Mouse (Mus musculus): ENCODE results near the gene Mapk6. TPM values are rescaled to one million over a fixed set of nuclear protein-coding genes. Genes with fewer than 3 reads are reported as not detected.
A peak's percentile ranks its signal among the peaks of the same experiment; 100 is the strongest.
"Not testable (repeated sequence)": the region's sequence is repeated elsewhere in the genome, so short reads cannot be mapped to it uniquely, and the experiment has no call there.

The Mapk6 gene
- 47.2 and 49.8 TPM in 2 replicates for polyA plus RNA-seq (2015; fragmentation: Nextera tagmentation; extraction: Ambion mirVana)

DNA sequence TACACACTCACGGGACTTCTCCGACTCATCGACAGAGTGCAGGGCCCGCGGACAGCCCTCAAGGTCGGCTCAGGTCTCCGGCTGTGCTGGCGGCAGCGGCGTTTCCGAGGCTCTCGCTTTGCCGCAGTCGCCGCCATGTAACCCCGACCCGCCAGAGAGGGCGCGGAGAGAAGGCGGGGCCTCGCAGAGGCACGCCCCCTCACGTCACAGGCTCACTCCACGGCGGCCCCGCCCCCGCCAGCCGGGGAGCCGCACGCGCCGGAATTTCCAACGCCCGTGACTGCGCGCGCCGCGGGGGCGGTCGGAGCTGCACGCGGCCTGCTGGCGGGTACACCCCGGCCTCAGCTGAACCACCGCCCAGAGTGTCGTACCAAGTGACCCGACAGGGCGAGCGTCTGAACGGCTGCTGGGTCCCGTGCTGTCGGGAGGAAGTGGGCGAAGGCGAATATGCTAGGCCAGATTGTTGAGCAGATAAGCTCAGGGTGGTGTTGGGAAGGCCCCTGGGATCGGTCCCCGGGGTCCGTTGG, at the start of gene Mapk6:
Gene Mapk6 (minus strand): TSS at position 154 of the 527 bp plus-strand sequence.
- peak; percentile 89 for ATAC-seq (ENCODE audit: extremely low read depth, insufficient number of reproducible peaks, low FRiP score, low TSS enrichment)
- Histone ChIP-seq H3K4me3 (peak within 1 kb of the TSS; percentile 92), H3K9ac (peak within 1 kb of the TSS; percentile 93), H3K27me3 (replicated peaks) (no peaks in the 10 kb centered on the region), H3K4me1 (peaks cover 66% of the 10 kb centered on the region), H3K36me3 (no peaks in the 10 kb centered on the region), H3K9me3 (no peaks in the 10 kb centered on the region), H3K4me2 (peak within 1 kb of the TSS; percentile 71), H3K27ac (replicated peaks) (peak within 1 kb of the TSS; percentile 99)
- under 1% methylated on average over 58 of the region's 58 CpGs for WGBS

DNA sequence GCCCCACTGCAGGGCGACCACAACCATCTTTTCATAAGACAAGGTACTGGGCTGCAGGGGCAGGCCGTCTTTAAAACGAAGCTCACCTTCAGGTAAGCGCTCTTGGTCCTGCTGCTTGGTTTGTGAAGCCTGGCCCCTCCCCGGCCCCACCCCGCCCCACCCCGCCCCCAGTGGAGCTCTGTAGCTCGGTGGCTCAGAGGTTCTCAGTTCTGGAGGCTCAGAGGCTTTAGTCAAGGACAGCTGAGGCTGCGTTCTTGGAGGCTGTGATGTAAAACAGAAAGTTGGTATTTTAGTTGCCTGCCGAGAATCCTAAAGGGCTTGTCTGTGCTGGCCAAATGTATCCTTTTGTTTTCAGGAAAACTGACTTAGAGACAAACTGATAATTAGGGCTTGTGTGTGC, 45.9 kb upstream of the Mapk6 start:
- Histone ChIP-seq H3K4me3 (no peak overlapping the region), H3K4me1 (no peaks in the 10 kb centered on the region), H3K27me3 (replicated peaks) (no peaks in the 10 kb centered on the region), H3K9me3 (no peaks in the 10 kb centered on the region), H3K9ac (no peak overlapping the region), H3K27ac (replicated peaks) (no peak overlapping the region), H3K36me3 (peaks cover 99% of the 10 kb centered on the region), H3K4me2 (no peak overlapping the region)
- ATAC-seq (ENCODE audit: extremely low read depth, insufficient number of reproducible peaks, low FRiP score, low TSS enrichment): no peak
- 74% methylated on average over 10 of the region's 10 CpGs for WGBS

DNA sequence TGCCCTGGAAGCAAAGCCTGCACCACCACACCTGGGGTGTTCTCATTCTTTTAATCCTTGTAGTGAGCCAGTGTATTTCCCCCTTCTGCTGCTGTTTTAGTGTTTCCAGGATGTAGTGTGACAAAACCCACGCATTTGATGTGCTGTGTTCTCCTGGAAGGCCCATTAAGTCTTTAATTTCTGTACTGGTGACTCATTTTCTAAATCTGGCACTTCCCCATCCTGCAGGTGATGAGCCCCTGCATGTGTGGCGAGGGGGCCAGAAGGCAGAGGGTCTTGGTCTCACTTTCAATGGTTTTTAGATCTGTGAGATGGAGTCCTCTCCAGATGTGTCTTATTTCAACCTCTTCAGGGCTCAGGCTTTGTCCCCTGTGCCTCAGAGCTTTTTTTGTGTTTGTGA, 44.2 kb upstream of the Mapk6 start:
- H3K4me3 ChIP-seq: no peak overlapping the region
- no peak overlapping the region for H3K9ac ChIP-seq
- ATAC-seq (ENCODE audit: extremely low read depth, insufficient number of reproducible peaks, low FRiP score, low TSS enrichment): no peak
- H3K36me3 ChIP-seq: peaks cover 97% of the 10 kb centered on the region
- no peaks in the 10 kb centered on the region for H3K4me1 ChIP-seq
- no peak overlapping the region for H3K4me2 ChIP-seq
- WGBS: 93% methylated on average over 2 of the region's 2 CpGs
- no peaks in the 10 kb centered on the region for H3K9me3 ChIP-seq
- H3K27me3 ChIP-seq (replicated peaks): no peaks in the 10 kb centered on the region
- no peak overlapping the region for H3K27ac ChIP-seq (replicated peaks)

- H3K27me3 ChIP-seq (replicated peaks): no peaks in the 10 kb centered on the region
- WGBS: 88% methylated on average over 3 of the region's 3 CpGs
- no peaks in the 10 kb centered on the region for H3K9me3 ChIP-seq
- H3K27ac ChIP-seq (replicated peaks): no peak overlapping the region
- H3K4me2 ChIP-seq: no peak overlapping the region
- no peak overlapping the region for H3K9ac ChIP-seq
- H3K4me3 ChIP-seq: no peak overlapping the region
- no peak for ATAC-seq (ENCODE audit: extremely low read depth, insufficient number of reproducible peaks, low FRiP score, low TSS enrichment)
- no peaks in the 10 kb centered on the region for H3K4me1 ChIP-seq
- peaks cover 80% of the 10 kb centered on the region for H3K36me3 ChIP-seq
Observed at GRCm38 (mm10) chr9:75448021-75448420, 38.2 kb upstream of the Mapk6 start.

DNA sequence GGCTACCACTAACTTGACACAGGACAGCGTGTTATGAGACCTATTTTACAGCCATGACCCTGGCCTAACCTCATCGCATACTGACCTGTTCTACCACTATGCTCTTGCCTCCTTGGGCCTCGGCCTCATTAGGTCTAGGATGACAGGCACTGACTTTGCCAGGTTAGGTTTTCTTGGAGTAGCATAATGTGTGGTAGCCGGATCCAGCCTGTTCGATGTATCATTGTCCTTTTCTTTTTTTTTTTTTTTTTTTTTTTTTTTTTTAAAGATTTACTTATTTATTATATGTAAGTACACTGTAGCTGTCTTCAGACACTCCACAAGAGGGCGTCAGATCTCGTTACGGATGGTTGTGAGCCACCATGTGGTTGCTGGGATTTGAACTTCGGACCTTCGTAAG, 36.8 kb upstream of the Mapk6 start:
- Histone ChIP-seq H3K4me1 (peaks cover 11% of the 10 kb centered on the region), H3K36me3 (peaks cover 65% of the 10 kb centered on the region)
- not testable (repeated sequence) for H3K27ac ChIP-seq (replicated peaks); H3K4me3 ChIP-seq; H3K9me3 ChIP-seq; H3K9ac ChIP-seq; ATAC-seq (ENCODE audit: extremely low read depth, insufficient number of reproducible peaks, low FRiP score, low TSS enrichment); H3K27me3 ChIP-seq (replicated peaks); H3K4me2 ChIP-seq
- 83% methylated on average over 10 of the region's 10 CpGs for WGBS

GRCm38 (mm10) chr9:75444981-75445380, 35.2 kb upstream of the Mapk6 start:
- Histone ChIP-seq H3K27ac (replicated peaks) (no peak overlapping the region), H3K36me3 (peaks cover 52% of the 10 kb centered on the region)
- WGBS: 83% methylated on average over 15 of the region's 15 CpGs

DNA sequence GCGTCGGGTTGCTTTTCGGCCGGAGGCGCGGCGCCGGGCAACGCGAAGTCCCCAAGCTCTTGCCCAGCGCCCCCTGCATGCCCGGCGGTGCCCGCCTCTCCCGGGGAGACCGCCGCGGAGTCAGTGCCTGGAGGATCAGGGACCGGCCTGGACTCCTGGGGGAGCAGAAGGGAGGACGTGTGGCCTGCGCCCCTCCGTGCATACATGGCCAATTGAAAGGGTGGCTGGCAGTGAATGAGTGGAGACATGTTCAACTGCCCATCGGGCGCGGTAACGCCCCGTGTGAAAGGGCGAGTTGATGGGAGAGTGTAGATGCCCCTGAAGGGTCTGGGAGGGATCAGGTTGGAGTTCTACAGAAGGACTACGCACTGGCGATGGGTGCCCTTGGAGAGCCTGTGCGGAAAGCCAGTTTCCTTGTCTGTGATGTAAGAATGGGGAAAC, 31.9 kb upstream of the Mapk6 start:
- peak; percentile 75 for ATAC-seq (ENCODE audit: extremely low read depth, insufficient number of reproducible peaks, low FRiP score, low TSS enrichment)
- Histone ChIP-seq H3K4me2 (peak overlapping the region; percentile 95), H3K27me3 (replicated peaks) (no peaks in the 10 kb centered on the region), H3K9me3 (no peaks in the 10 kb centered on the region), H3K4me1 (peaks cover 11% of the 10 kb centered on the region), H3K36me3 (peaks cover 19% of the 10 kb centered on the region), H3K4me3 (peak overlapping the region; percentile 67), H3K9ac (peak overlapping the region; percentile 93), H3K27ac (replicated peaks) (peak overlapping the region; percentile 86)
- WGBS: under 1% methylated on average over 31 of the region's 31 CpGs

More at GRCm38 (mm10) chr9:75444981-75445380, 35.2 kb upstream of the Mapk6 start:
- H3K4me1 ChIP-seq: peaks cover 11% of the 10 kb centered on the region
- no peak overlapping the region for H3K9ac ChIP-seq
- no peaks in the 10 kb centered on the region for H3K9me3 ChIP-seq
- no peak overlapping the region for H3K4me2 ChIP-seq
- H3K4me3 ChIP-seq: no peak overlapping the region
- H3K27me3 ChIP-seq (replicated peaks): no peaks in the 10 kb centered on the region
- no peak for ATAC-seq (ENCODE audit: extremely low read depth, insufficient number of reproducible peaks, low FRiP score, low TSS enrichment)

- Histone ChIP-seq H3K27ac (replicated peaks) (peak within 1 kb of the TSS; percentile 86), H3K4me2 (peak within 1 kb of the TSS; percentile 95), H3K9ac (peak within 1 kb of the TSS; percentile 93), H3K27me3 (replicated peaks) (no peaks in the 10 kb centered on the region), H3K4me1 (peaks cover 16% of the 10 kb centered on the region), H3K9me3 (no peaks in the 10 kb centered on the region), H3K36me3 (peaks cover 13% of the 10 kb centered on the region), H3K4me3 (peak within 1 kb of the TSS; percentile 67)
- under 1% methylated on average over 45 of the region's 45 CpGs for WGBS
- peak; percentile 86 for ATAC-seq (ENCODE audit: extremely low read depth, insufficient number of reproducible peaks, low FRiP score, low TSS enrichment)
Observed at GRCm38 (mm10) chr9:75440796-75441666, 31.2 kb upstream of the Mapk6 start, which contains the start of gene Leo1. Gene Leo1 (plus strand): TSS chr9:75441524.

DNA sequence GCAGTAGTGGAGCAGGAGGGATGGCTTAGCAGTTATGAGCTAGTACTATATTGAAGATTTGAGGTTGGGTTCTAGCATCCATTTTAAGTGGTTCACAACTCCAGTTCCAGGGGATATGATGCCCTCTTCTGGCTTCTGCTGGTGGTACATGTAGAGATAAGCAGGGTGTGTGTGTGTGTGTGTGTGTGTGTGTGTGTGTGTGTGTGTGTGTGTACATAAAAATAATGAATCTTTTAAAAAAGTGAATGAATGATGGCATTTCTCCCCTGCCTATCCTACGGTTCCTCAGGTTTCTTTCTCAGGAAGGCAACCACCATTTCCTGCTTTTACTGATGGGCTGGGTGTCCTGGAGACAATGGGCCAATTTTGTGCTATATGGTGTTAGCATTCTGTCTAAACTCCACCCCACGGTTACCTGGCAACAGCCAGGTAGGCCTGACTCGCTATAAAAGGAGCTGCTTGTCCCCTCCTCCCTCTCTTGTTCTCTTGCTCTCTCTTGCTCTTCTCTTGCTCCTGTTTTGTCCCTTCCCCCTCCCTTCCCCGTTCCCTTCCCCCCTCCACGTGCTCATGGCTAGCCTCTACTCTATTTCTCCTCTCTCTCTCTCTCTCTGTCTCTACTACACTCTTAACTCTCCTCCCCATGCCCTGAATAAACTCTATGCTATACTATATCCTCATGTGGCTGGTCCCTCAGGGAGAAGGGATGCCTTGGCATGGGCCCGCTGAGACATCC, 28.0 kb upstream of the Mapk6 start:
- Histone ChIP-seq H3K9me3 (no peaks in the 10 kb centered on the region), H3K4me1 (peaks cover 20% of the 10 kb centered on the region), H3K36me3 (no peaks in the 10 kb centered on the region), H3K9ac (no peak overlapping the region), H3K4me2 (no peak overlapping the region), H3K4me3 (no peak overlapping the region), H3K27me3 (replicated peaks) (no peaks in the 10 kb centered on the region), H3K27ac (replicated peaks) (no peak overlapping the region)
- no peak for ATAC-seq (ENCODE audit: extremely low read depth, insufficient number of reproducible peaks, low FRiP score, low TSS enrichment)
- WGBS: 38% methylated on average over 6 of the region's 6 CpGs

- H3K27ac ChIP-seq (replicated peaks): no peak overlapping the region
- no peaks in the 10 kb centered on the region for H3K9me3 ChIP-seq
- H3K36me3 ChIP-seq: no peaks in the 10 kb centered on the region
- H3K9ac ChIP-seq: no peak overlapping the region; the same call in 1 of the 2 replicates
- H3K27me3 ChIP-seq (replicated peaks): no peaks in the 10 kb centered on the region
- H3K4me2 ChIP-seq: peak overlapping the region; percentile 35; the same call in 1 of the 2 replicates
- no peak overlapping the region for H3K4me3 ChIP-seq
- 0 out of 2 replicates have a peak, but pooled peaks have one; percentile 29 for ATAC-seq (ENCODE audit: extremely low read depth, insufficient number of reproducible peaks, low FRiP score, low TSS enrichment)
- peaks cover 16% of the 10 kb centered on the region for H3K4me1 ChIP-seq
- WGBS: 5% methylated on average over 12 of the region's 12 CpGs
Observed at GRCm38 (mm10) chr9:75435918-75436317, 26.1 kb upstream of the Mapk6 start.

GRCm38 (mm10) chr9:75435291-75435690, 25.5 kb upstream of the Mapk6 start:
- no peak overlapping the region for H3K4me3 ChIP-seq
- no peaks in the 10 kb centered on the region for H3K27me3 ChIP-seq (replicated peaks)
- no peaks in the 10 kb centered on the region for H3K9me3 ChIP-seq
- no peak for ATAC-seq (ENCODE audit: extremely low read depth, insufficient number of reproducible peaks, low FRiP score, low TSS enrichment)
- H3K36me3 ChIP-seq: no peaks in the 10 kb centered on the region
- H3K27ac ChIP-seq (replicated peaks): no peak overlapping the region
- no peak overlapping the region for H3K4me2 ChIP-seq
- H3K4me1 ChIP-seq: peaks cover 23% of the 10 kb centered on the region
- H3K9ac ChIP-seq: no peak overlapping the region; the same call in 1 of the 2 replicates
- WGBS: 89% methylated on average over 4 of the region's 4 CpGs
